Comparison of ENCODE assay signal across 17 mouse cellular contexts in genomic region chr1:40714950-40715349, GRCm38 (mm10). TPM values are rescaled to one million over a fixed set of nuclear protein-coding genes. Genes with fewer than 3 reads are reported as not detected.
DNase-seq lines count a peak whose midpoint lies in the region; ATAC-seq and TF ChIP-seq lines count a peak whose summit lies in the region.
"Had no signal": no experiment of that assay in that cellular context is flagged by ENCODE, and none has a peak within 500 bp of the region (broad histone marks: within the 10 kb centered on the region; RNA-seq: fewer than 3 reads in every experiment).

No protein-coding gene starts in this region.

- H3ac ChIP-seq in C2C12 (ENCODE audit: control insufficient read depth, insufficient read length, low read depth): no peak overlapping the region

- no peaks in the 10 kb centered on the region for H3K79me3 ChIP-seq in C2C12 (ENCODE audit: low read depth)

- H3K36me3 ChIP-seq in heart, embryonic 11.5 days (ENCODE audit: control insufficient read depth, insufficient read depth, low read length): no peaks in the 10 kb centered on the region
- H3K36me3 ChIP-seq in C2C12 (ENCODE audit: control insufficient read depth, insufficient read depth): no peaks in the 10 kb centered on the region
- no peaks in the 10 kb centered on the region for H3K36me3 ChIP-seq in midbrain, embryonic 13.5 days
- H3K36me3 ChIP-seq: embryonic facial prominence, embryonic 13.5 days; liver, embryonic 13.5 days had no signal

- DNase-seq in heart, adult 11 months: peak; percentile 97
- DNase-seq in gastrocnemius, postnatal 10 days: peak; percentile 28
- DNase-seq in heart, postnatal 25 days (ENCODE audit: low spot score): peak; percentile 27
- DNase-seq in embryo, embryonic 10.5 days (ENCODE audit: low spot score): no peak
- DNase-seq in embryo, embryonic 9.5 days (ENCODE audit: extremely low spot score): no peak
- DNase-seq: B cell, adult 2 months; cerebellum, postnatal 10 days; kidney, adult 9 months; left cerebral cortex, postnatal 4 days; liver, embryonic 13.5 days; right cerebral cortex, postnatal 25 days; thymus, postnatal 4 days had no signal

- no peaks in the 10 kb centered on the region for H3K9me3 ChIP-seq in heart, embryonic 11.5 days (replicated peaks; ENCODE audit: control insufficient read depth, low read length)
- H3K9me3 ChIP-seq in midbrain, embryonic 13.5 days: no peaks in the 10 kb centered on the region
- H3K9me3 ChIP-seq: embryonic facial prominence, embryonic 13.5 days; liver, embryonic 13.5 days had no signal

- no peak overlapping the region for H3K9ac ChIP-seq in heart, embryonic 11.5 days (ENCODE audit: low read depth, low read length)
- no peak overlapping the region for H3K9ac ChIP-seq in midbrain, embryonic 13.5 days (replicated peaks)
- H3K9ac ChIP-seq: embryonic facial prominence, embryonic 13.5 days; liver, embryonic 13.5 days had no signal

- intact Hi-C loops in heart, postnatal 25 days (cut with DNase I): no loop called here

- 49% methylated on average over 9 of the region's 9 CpGs for WGBS in heart, embryonic 11.5 days (ENCODE audit: insufficient replicate concordance)
- 92% methylated on average over 9 of the region's 9 CpGs for WGBS in midbrain, embryonic 13.5 days

- H3K4me2 ChIP-seq in heart, embryonic 11.5 days: no peak overlapping the region
- no peak overlapping the region for H3K4me2 ChIP-seq in midbrain, embryonic 13.5 days (replicated peaks)
- H3K4me2 ChIP-seq: embryonic facial prominence, embryonic 13.5 days; liver, embryonic 13.5 days had no signal

- H3K27me3 ChIP-seq in heart, embryonic 11.5 days (ENCODE audit: control insufficient read depth, insufficient read depth, low read length): no peaks in the 10 kb centered on the region
- H3K27me3 ChIP-seq in C2C12 (ENCODE audit: control insufficient read depth, insufficient read depth, insufficient read length): no peaks in the 10 kb centered on the region
- H3K27me3 ChIP-seq in midbrain, embryonic 13.5 days: no peaks in the 10 kb centered on the region
- H3K27me3 ChIP-seq: embryonic facial prominence, embryonic 13.5 days; liver, embryonic 13.5 days had no signal

- no peak for TF ChIP-seq CTCF in C2C12 (IDR thresholded peaks at IDR 0.05; ENCODE audit: control insufficient read depth, insufficient read depth, insufficient read length)

- H3K27ac ChIP-seq in heart, embryonic 11.5 days (ENCODE audit: low read depth, low read length): no peak overlapping the region
- no peak overlapping the region for H3K27ac ChIP-seq in midbrain, embryonic 13.5 days
- H3K27ac ChIP-seq: embryonic facial prominence, embryonic 13.5 days; liver, embryonic 13.5 days had no signal

- H3K4me3 ChIP-seq in heart, embryonic 11.5 days (ENCODE audit: low read depth, low read length): no peak overlapping the region
- H3K4me3 ChIP-seq in C2C12 (ENCODE audit: insufficient read depth, poor library complexity, severe bottlenecking): no peak overlapping the region
- no peak overlapping the region for H3K4me3 ChIP-seq in midbrain, embryonic 13.5 days (replicated peaks)
- H3K4me3 ChIP-seq: embryonic facial prominence, embryonic 13.5 days; liver, embryonic 13.5 days had no signal

- no peaks in the 10 kb centered on the region for H3K4me1 ChIP-seq in heart, embryonic 11.5 days (ENCODE audit: control insufficient read depth, insufficient read depth, low read length)
- no peaks in the 10 kb centered on the region for H3K4me1 ChIP-seq in midbrain, embryonic 13.5 days (replicated peaks)
- H3K4me1 ChIP-seq: embryonic facial prominence, embryonic 13.5 days; liver, embryonic 13.5 days had no signal

- no peaks in the 10 kb centered on the region for H3K79me2 ChIP-seq in C2C12 (ENCODE audit: control insufficient read depth, insufficient read depth)

- no peak for ATAC-seq in heart, embryonic 11.5 days (replicated peaks; ENCODE audit: insufficient number of reproducible peaks, low FRiP score, low TSS enrichment)
- no peak for ATAC-seq in midbrain, embryonic 13.5 days

TF ChIP-seq in C2C12, 6 proteins besides CTCF, POLR2A, EP300 and RAD21:
- TF ChIP-seq FOSL1 (IDR thresholded peaks at IDR 0.05; ENCODE audit: insufficient read depth, low read length, poor library complexity, severe bottlenecking) (no peak), MYOD1 (IDR thresholded peaks at IDR 0.05; ENCODE audit: control insufficient read depth, insufficient read length, low read depth) (peak; percentile 94), MAX (IDR thresholded peaks at IDR 0.05) (peak; percentile 45), USF1 (IDR thresholded peaks at IDR 0.05; ENCODE audit: low read depth) (no peak), CEBPB (IDR thresholded peaks at IDR 0.05; ENCODE audit: low read depth) (no peak), MYOG (IDR thresholded peaks at IDR 0.05; ENCODE audit: control insufficient read depth, extremely low read depth, insufficient read length) (no peak)

RNA-seq across cellular contexts. Expression of gene Slc9a2, which starts 34.6 kb away (rescaled TPM):
- not detected in 2 replicates for polyA plus RNA-seq in heart, embryonic 11.5 days (2014; fragmentation: Nextera tagmentation; extraction: Ambion mirVana)
- polyA plus RNA-seq in C2C12 (2012; fragmentation: generic; extraction: Trizol): 6.9 TPM
- 10 to 100 TPM; 20.7 to 20.9 TPM for total RNA-seq in gastrocnemius, postnatal 10 days (2021)
- 1 to 10 TPM; 1.0 to 1.2 TPM for total RNA-seq in heart, postnatal 25 days (2021)
- polyA plus RNA-seq in midbrain, embryonic 13.5 days (2015; fragmentation: Nextera tagmentation; extraction: Ambion mirVana): 0.08 and 0.09 TPM in 2 replicates
- total RNA-seq: neutrophil, adult 5-6 weeks had no signal
- polyA plus RNA-seq: liver, embryonic 13.5 days had no signal

Comparison
In these comparisons a context has a peak if more than half of its experiments do, and no peak if none do; other contexts are left out.
1. DNase-seq: peak in heart, adult 11 months (single experiment), gastrocnemius, postnatal 10 days (single experiment) and heart, postnatal 25 days (single experiment); none in embryo, embryonic 10.5 days (single experiment) and embryo, embryonic 9.5 days (single experiment).